Mouse (Mus musculus) heart, postnatal 0 days (tissue): Measurements from ENCODE around the gene Olfr1501.

ENCODE experiments used
- CTCF ChIP-seq: IDR thresholded peaks from 2 replicates; pipeline ENCODE4 v1.5.1; 2016; ENCODE audit warnings: antibody characterized with exemption, control low read depth, low read depth
- EP300 ChIP-seq: IDR thresholded peaks from 2 replicates; pipeline ENCODE4 v1.6.1; 2016; ENCODE audit warnings: antibody characterized with exemption, low read depth

DNA sequence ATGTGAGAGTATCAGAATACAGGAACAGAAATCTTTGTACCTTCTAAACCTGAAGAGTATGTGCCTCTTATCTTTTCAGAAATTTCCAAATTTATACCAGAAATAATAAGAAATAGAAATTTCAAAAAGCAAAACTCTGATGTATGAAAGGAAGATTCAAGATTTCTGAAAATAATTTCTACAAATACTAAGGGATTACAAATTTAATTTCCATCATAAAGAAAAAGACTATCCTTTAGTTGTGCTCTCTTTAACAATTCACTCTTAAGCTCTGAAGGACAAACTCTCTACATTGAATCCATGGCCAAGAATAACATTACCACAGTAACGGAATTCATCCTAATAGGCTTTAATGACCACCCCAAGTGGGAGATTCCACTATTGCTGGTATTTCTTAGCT lies 11.0 kb upstream of the Olfr1501 start, which contains the start of gene Olfr1502:
- TF ChIP-seq CTCF (no peak), EP300 (no peak)
